Mouse (Mus musculus) c-Kit-positive CD71-positive TER-119-positive erythroid progenitor cells, embryonic 14.5 days (primary cell): Measurements from ENCODE around the gene Atp1a2.

Experiments
- DNase-seq: peaks from one replicate; pipeline ENCODE4 v3.0.0-alpha.2; 2013; ENCODE audit warnings: low spot score

Atp1a2 gene

DNA sequence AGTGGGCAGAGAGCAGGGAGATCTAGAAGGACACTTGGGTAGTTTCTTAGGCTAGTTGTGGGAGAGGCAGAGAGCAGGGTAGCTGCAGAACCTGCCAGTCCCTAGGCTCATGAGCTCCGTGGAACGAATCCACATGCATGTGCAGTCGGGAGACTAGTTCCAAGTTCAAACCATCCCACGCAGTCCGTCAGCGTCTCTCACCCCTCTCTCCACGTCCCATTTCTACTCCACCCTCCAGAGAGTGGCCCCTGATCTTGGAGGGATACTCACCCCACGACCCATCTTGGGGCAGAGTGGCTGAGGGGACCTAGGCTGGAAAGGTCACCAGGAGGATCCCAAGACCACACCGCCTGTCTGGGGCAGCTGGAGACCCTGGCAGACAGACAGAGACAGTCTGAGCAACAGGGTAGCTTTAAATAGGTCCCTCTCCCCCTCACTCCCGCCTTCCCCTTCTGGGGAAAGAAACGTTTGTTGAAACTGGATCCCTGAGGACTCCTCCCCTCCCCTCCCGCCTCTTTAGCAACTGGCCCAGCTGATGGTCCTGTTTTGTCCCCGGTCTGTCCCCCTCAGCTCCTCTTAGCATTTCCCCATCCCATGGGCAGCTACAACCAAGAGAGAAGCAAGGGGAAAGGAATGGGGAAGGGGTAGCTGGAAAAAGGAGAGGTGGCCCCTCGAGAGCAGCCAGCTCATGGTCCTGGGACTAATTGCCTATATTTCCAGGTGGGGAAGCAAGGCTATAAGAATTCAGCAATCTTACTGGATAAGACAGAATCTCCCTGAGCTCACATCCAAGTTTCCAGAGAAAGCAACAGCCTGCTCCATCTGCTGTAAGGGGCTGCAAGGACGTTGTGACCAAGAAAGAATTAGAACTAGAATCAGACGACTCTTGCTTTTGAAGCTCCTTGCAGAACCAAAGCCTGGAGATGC lies at the start of gene Atp1a2:
Atp1a2 (minus strand) TSS at position 454 of the 927 bp plus-strand sequence.
- DNase-seq = no peak

DNA sequence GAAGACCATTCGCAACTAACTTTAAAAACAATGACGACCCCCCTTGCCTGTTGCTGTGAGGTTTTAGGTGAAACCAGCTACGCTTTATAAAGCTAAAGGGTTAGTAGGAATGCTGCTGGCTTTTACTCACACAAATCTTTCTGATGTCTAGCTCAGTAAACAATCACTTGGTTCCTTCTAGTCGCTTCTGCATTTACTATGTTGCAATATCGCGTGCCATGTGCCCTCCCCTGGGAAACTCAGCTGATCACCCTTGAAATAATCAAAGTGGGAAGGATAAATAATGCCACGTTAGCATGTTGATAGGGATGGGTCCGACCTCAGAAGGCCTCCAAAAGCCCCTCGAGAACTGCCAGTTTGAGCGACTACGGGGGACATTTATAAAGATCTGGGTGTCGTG lies 49.5 kb upstream of the Atp1a2 start:
- DNase-seq = no peak

DNA sequence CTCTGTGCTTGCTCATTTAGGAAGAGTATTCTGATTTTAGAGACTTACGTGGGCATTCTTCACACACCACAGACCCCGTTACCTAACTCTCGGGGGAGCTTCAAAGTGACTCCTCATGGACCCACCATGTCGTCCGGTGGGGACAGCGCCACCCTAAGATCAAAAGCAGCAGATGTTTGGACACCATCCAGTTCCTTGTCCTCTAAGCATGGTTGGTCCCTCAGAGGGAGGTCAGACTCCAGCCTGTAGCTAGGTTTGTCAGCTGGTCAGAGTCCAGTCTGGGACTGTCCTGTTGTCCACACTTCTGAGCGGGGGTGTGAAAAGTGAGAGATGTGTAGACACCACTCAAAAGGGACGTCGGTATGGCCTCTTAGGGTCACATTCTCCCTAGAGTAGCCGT lies 48.8 kb upstream of the Atp1a2 start:
- DNase-seq = no peak

DNA sequence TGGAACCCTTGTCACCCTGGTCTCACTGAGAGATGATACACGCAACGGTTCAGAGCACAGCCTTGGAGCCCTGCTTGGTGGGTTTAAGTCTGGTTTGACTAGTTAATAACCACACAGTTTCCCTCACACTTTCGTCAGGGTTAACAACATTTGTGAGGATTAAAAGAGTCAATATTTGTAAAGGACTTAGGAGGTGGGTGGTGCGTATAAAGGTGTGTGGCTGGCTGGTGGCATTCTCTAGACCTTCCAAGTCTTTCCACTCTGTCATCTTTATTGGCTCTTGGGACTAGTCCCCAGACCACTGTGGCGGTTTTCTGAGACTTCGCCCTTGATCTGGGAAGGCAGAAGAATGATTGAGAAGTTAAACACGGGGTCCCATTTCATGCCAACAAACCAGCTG lies 47.0 kb upstream of the Atp1a2 start:
- no peak for DNase-seq

DNA sequence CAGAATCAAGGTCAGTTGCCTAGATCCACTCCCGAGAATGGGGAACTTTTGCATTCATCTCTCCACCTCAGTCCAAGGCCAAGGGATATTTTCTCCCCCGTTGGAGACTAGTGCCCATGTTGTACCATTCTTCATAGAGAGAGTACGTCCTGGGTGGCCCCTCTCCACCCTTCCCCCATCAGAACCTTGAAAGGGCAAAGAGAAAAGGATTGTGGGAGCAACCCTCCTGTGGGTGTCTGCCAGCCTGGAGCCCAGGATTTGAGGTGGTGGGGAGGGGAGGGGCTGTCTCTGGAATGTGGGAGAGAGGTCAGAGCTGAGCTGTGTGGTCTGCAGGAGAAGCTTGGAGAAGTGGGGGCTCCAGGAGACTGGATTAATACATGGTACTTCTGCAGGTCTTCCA lies 46.0 kb upstream of the Atp1a2 start:
- no peak for DNase-seq

DNA sequence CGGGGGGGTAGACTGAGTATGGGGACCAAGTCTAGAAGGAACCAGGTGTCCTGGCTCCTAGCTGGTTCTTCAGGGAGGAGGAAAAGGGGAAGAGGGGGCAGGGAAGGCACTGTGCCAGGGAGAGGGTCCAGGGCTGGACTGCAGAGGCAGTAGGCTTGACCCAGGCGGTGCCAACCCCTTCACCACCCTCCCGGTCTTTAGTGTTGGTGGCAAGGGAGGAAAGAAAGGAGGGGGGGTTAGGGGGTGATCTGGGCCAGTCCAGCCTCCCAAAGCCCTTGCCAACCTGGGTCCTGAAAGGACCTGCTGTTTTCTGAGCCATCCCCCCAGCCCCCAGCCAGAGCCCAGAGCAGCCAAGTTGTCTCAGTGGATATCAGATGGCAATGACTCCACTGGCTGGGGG lies 44.9 kb upstream of the Atp1a2 start:
- no peak for DNase-seq

DNA sequence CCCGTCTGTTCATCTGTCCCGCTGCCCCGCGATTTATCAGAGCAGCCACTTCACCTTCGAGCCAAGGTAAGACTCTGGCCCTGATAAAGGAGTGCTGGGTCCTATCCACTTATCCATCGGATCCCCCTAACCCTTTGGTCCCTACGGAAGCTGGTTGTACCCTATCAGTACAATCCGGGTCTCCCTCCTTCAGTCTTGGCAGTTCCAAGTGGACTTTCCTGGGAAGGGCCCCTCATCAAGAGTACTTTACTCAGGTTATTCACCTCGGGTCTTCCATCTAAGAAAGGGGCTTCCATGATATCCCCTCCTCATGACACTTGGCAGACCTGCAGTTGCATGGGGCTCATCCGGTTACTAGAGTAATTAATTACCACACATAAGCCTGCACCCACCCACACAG lies 43.5 kb upstream of the Atp1a2 start:
- DNase-seq = no peak

DNA sequence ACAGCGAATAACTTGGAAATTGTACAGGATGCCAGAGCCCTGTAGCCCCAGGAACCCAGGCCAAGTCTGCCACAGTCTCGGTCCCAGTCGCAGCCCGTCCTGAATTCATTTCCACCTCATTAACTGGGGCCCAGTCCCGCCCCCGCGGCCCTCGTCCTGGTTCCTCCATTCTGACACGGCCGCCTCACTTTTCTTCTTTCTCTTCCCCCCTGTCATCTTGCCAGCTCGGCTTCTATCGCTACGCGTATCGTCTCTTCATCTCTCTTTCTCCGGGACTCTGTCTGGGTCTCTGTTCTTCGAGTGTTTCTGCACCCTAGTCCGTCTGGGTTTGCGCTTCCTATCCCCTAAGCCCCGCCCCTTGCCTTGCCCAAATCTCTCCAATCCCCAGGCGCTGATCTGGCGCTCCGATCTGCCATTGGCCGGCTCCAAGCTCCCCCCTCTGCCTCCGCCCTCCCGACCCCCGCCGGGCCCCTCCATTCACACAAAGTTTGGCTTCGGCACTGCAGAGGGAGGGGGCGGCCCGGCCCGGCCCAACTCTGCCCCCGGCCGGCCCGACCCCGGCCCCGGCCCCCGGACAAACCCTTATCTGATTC lies 43.0 kb upstream of the Atp1a2 start, which contains the start of gene Kcnj10:
Kcnj10 (plus strand) TSS at position 482 of the 593 bp plus-strand sequence.
- peak; percentile 56 for DNase-seq

DNA sequence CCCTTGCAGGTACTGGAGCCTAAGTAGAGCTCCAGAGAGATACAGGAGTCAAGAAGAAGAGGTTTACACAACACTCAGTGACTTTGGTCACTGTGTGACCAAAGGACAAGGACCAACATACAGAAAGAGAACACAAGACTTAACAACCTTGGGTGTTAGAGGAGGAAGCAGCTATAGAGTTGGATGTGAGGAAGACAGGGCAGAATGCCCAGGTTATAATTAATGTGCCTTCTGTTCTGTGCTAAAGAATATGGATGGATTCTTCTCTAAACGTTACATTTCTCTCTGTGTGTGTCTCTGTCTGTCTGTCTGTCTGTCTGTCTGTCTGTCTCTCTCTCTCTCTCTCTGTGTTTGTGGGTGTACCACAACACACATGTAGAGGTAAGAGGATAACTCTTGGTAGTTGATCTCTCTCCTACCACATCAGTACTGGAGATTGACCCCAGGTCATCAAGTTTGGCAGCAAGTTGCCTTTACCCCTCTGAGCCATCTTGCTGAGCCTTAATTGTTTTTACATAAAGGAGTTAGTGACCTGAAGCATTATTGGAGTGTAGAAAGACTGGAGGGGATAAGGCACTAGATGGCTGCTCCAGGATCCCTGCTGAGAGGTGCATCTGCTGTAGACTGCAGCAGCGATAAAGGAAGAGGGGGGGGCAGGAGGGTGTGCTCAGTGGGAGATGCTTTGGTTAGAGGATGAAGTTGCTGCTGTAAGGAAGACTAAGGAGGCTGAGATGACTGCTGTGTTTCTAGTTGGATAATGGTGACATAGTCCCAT lies 39.7 kb upstream of the Atp1a2 start:
- no peak for DNase-seq

DNA sequence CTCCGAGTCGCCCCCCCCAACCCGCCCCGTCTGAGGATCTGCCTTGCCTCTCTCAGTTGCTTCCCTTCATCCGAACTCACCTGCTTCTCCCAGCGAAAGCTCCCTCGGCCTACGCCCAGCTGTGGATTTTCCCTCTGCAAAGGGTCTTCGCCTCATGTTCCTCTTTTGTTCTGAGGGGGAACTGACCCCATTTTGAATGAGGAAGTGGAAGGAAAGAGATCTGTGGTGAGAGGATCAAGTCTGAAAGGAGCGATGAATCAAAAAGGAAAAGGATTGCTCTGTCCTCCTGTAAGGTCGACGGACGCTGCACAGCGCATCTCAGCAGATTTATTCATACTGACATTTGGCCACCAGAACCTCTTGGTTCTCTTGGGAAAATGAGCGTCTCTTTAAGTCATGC lies 37.9 kb upstream of the Atp1a2 start:
- DNase-seq = no peak

DNA sequence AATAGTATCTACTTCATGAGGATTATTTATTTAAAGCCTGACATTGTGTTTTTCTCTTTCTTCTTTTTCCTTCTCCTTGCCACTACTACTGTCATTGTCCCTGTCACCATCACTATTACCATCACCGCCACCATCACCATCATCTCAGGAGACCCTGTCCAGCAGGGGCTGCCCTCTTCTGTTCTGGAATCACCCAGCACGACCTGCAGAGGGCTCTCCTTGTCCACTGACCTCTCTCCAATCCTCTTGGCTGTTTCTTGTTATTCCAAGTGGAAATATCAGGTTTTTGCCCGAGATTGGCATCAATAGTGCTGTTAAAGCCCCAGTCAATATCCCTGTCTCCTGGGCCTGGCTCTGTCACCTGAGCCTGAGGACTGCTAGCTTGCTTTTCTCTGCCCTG lies 35.6 kb upstream of the Atp1a2 start:
- no peak for DNase-seq

DNA sequence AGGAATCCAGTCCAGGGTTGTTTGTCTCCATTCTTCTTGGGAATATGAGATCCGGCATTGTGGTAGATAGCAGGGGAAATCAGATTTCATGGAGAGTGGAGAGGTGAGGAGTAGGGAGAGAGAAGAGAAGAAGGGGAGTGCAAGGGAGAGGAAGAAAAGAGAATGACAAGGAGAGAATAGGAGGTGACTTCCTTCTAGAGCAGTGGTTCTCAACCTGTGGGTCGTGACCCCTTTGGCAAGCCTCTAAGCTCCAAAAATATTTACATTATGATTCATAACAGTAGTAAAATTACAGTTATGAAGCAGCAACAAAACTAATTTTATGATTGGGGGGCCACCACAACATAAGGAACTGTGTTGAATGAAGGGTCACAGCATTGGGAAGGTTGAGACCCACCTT lies 35.1 kb upstream of the Atp1a2 start:
- no peak for DNase-seq

DNA sequence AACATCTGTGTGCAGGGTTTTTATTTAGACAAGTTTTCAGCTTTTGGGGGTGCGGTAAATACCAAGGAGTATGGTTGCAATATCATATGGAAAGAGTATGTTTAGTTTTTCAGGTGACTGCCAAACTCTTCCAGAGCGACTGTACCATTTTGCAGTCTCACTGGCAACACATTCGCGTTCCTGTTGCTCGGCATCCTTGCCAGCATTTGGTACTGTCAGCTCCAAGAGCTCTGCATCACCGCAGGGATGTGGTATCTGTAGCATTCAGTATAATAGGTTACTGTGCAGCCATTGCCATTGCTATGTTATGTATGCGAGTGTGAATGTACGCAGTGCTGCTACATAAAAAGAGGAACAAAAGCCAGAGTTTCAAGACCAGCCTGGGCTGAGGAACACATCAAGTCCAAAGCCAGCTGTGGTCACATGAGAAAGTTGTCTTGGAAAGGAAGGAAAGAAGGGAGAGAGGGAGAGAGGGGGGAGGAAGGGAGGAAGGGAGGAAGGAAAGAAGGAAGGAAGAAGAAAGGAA lies 33.6 kb upstream of the Atp1a2 start:
- no peak for DNase-seq

DNA sequence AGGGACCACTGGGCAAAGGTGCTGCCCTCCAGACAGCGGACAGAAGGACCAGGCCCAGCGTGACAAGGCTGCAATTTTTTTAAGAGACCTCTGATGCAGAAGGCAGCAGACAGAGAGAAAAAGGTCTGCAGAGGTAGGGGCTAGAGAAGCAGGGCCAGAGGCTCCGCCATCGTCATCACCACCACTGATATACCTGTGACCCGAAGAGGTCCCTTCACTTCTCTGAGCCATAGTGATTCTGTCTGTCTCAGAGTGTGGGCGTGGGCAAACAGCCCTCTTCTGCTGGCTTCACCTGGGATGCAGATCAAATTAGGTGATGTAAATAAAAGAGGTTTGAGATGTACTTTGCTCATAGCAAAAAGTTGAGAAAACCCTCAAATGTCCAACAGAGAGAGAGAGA lies 31.8 kb upstream of the Atp1a2 start:
- DNase-seq = no peak

DNA sequence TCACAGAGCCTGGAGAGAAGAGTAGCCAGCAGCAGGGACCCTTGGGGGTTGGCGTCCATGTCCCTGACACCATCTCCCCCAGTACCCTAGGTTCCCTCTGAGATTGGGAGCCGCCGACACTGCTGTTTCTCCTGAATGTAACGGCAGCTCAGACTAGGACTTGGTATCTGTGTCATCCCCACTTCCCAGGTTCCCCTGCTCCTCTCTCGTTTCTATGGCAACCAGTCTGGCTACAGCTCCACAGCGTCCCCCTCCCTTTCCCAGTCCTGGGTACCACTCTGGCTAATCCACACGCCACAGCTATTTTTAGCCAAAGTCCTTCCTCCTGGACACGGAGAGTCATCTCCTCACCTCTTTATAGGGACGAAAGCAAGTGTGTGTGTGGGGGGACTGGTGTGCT lies 31.3 kb upstream of the Atp1a2 start, which contains the start of gene Kcnj9:
Kcnj9 (minus strand) TSS at position 188 of the 400 bp plus-strand sequence.
- no peak for DNase-seq

DNA sequence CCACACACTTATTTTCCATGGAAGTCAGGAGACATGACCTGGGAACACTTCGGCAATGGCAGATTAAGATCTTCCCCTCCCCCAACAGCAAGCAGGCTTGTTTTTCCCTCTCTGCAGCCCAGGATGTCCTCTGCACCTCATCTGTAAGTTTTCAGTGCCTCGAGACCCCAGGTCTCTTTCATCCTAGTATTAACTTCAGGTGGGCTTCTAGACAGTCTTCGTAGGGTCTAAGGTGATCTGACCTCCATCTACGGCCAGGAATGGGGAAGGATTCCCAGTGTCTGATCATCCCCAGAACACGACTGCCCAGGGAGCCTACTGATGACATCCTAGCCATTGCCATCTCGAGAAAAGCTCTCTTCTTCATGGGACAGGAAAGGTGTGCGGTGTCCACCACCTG lies 30.6 kb upstream of the Atp1a2 start:
- DNase-seq = no peak

DNA sequence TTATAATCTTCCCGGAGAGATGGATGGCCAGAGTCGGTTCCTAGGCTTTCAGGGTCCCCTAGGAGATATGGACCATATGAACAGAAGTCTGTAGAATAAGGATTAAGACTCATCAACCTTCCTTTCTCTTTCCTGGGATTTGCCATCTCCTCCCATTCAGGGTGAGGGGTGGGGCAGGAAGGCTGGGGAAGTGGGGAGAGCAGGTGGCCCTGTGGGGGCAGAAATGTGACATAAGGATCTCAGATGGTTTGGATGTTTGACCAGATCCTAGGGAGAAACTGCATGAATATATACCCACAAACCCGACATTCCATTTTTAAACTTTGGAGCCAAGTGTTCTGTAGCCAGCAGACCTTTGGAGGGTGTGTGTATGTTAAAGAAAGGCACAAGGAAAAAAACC lies 30.2 kb upstream of the Atp1a2 start:
- DNase-seq = no peak

DNA sequence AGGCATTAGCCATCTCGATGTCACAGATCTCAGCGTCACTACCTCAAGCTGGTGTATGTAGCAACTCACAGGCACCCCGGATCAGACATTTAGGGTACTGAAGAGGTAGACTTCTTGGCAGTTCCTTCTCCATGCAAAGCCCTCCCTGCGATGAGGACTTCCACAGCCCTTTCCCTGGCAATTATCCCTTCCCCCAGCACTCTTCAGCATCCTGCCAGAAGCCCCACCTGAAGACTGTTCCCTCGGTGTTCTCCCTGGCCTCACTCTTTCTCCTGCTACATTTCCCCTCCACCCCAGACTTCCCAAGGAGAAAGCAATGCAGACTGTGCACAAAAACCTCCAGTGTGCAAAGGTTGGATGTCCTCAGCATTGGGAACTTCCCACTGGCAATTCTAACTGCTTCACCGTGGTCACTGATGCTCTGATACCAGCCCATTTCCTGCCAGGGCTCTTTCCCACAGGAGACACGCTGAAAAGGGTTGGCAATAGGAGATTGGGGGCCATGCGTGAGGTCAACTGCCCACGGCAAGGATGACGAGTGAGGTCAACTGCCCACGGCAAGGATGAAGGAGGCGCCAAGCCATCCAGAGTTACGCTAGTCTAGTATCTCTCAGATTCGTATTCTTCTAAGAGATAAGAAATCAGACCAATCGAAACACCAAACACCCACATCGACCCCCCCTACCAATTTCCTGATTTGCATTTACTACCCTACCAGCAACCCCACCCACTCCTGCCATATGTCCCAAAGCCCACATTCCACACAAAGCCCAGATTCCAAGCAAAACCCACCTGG lies 29.5 kb upstream of the Atp1a2 start:
- no peak for DNase-seq

DNA sequence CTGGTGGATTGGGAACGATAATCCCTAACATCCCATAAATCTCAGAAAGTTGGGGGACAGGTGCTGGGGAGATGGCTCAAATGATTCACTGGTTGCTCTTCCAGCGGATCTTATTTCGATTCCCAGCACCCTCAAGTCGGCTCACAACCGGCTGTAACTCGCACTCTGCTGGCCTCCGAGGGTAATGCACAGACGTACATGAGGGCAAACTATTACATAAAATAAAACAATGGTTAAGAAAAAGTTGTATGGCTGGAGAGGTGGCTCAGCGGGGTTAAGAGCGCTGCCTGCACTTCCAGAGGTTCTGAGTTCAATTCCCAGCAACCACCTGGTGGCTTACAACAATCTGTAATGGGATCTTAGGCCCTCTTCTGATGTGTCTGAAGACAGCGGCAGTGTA lies 28.8 kb upstream of the Atp1a2 start:
- DNase-seq = no peak

DNA sequence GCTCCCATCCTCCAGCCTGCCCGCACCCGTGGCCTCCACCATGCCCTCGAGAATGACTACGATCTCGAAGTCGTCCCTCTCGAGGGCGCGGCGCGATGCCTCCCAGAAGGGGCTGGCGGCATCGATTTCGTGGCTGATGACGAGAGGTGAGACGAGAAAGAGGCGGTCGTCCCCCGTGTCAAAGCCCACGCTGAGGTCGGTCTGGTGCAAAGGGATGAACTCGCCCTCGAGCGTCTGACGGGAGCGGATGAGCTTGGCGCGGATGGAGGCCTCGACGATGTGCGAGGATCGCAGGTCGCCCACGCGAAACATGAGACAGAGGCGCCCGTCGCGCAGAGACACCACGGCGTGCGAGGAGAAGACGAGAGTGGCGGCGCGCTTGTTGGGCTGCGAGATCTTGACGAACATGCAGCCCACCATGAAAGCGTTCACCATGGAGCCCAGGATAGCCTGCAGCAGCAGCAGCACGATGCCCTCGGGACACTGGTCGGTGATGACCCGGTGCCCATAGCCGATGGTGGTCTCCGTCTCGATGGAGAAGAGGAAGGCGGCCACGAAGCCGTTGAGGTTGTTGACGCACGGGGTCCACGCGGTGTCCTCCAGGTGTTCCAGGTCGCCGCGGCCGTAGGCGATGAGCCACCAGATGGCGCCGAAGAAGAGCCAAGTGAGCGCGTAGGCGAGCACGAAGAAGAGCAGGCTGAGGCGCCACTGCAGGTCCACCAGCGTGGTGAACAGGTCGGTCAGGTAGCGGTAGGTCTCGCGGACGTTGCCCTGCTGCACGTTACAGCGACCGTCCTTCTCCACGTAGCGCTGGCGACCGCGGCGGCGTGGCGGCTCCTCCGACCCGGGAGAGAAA lies 28.0 kb upstream of the Atp1a2 start:
- DNase-seq = no peak

DNA sequence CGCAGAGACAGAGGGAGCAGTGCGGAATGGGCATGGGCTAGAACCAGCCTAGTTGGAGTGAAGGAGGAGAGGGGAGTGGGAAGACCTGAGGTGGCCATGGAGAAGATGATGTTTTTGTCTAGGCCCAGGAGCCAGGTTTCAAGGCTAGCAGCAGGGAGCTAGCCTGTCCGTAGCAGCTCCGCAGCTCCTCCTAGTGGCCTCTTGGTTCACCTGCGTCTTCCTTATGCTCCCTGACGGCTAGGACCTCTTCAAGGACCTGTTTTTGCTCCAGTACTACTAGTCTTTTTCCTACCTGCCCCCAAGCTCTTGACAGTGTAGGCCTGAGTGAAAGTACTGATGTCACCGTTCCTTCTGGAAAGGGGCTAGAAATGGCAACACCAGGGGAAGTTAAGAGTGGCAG lies 26.9 kb upstream of the Atp1a2 start:
- DNase-seq = peak; percentile 73
